Mouse (Mus musculus): ENCODE results near the gene Manbal. TPM values are rescaled to one million over a fixed set of nuclear protein-coding genes. Genes with fewer than 3 reads are reported as not detected.
"Not testable (repeated sequence)": the region's sequence is repeated elsewhere in the genome, so short reads cannot be mapped to it uniquely, and the experiment has no call there.

The Manbal gene
- polyA plus RNA-seq, 1 experiment: 64.5 TPM

DNA sequence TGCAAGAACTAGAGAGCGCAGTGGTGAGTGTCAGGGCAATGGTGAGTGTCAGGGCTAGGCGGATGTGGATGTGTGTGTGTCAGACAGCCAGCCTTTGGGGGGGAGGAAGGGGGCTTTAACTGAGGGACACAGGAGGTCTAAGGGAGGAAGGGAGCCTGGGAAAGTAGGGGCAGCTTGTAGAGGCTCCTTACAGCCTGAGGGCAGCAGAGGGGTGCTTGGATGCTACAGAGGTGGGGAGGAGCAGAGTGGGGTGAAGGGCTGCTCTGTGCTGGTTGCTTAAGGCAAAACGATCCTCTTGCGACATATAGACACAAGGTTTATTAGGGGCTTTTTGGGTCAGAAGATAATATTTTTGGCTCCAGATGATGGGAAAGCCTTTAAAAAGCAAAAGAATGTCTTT is 17.4 kb downstream of the Manbal start:
- peaks cover 19% of the 10 kb centered on the region for H3K36me3 ChIP-seq (ENCODE audit: control insufficient read depth, insufficient read depth)
- H3ac ChIP-seq (ENCODE audit: control insufficient read depth, insufficient read length): no peak overlapping the region
- H3K4me2 ChIP-seq (ENCODE audit: low read depth): no peak overlapping the region
- H3K27me3 ChIP-seq (ENCODE audit: control insufficient read depth, insufficient read depth, insufficient read length): no peaks in the 10 kb centered on the region
- no peak for TF ChIP-seq SRF (IDR thresholded peaks at IDR 0.05; ENCODE audit: control insufficient read depth, insufficient read length, low read depth)
- no peak for TF ChIP-seq MYOD1 (IDR thresholded peaks at IDR 0.05; ENCODE audit: control insufficient read depth in 1 of 3, insufficient read length in 2 of 3, low read depth in 2 of 3)
- TF ChIP-seq E2F4 (IDR thresholded peaks at IDR 0.05; ENCODE audit: insufficient read depth): no peak
- no peak for TF ChIP-seq POLR2A (IDR thresholded peaks at IDR 0.05; ENCODE audit: insufficient read length, low read depth)
- TF ChIP-seq MAX (IDR thresholded peaks at IDR 0.05; ENCODE audit: low read depth): no peak
- TF ChIP-seq REST (IDR thresholded peaks at IDR 0.05; ENCODE audit: insufficient read depth, insufficient read length): no peak
- TF ChIP-seq POLR2AphosphoS2 (IDR thresholded peaks at IDR 0.05; ENCODE audit: insufficient read length, low read depth): no peak
- no peak for TF ChIP-seq MYOG (IDR thresholded peaks at IDR 0.05; ENCODE audit: control insufficient read depth in 1 of 3, insufficient read depth in 1 of 3, insufficient read length in 2 of 3, low read depth in 2 of 3)
- no peak for TF ChIP-seq USF1 (IDR thresholded peaks at IDR 0.05; ENCODE audit: low read depth)
- no peak for TF ChIP-seq TCF3 (IDR thresholded peaks at IDR 0.05; ENCODE audit: insufficient read length, low read depth)
- TF ChIP-seq CEBPB (IDR thresholded peaks at IDR 0.05; ENCODE audit: insufficient read depth, poor library complexity, severe bottlenecking): no peak
- no peak for TF ChIP-seq TCF12 (IDR thresholded peaks at IDR 0.05; ENCODE audit: insufficient read depth, poor library complexity, severe bottlenecking)
- H3K4me3 ChIP-seq: no peak overlapping the region
- peaks cover 12% of the 10 kb centered on the region for H3K79me2 ChIP-seq (ENCODE audit: control insufficient read depth, insufficient read depth)

DNA sequence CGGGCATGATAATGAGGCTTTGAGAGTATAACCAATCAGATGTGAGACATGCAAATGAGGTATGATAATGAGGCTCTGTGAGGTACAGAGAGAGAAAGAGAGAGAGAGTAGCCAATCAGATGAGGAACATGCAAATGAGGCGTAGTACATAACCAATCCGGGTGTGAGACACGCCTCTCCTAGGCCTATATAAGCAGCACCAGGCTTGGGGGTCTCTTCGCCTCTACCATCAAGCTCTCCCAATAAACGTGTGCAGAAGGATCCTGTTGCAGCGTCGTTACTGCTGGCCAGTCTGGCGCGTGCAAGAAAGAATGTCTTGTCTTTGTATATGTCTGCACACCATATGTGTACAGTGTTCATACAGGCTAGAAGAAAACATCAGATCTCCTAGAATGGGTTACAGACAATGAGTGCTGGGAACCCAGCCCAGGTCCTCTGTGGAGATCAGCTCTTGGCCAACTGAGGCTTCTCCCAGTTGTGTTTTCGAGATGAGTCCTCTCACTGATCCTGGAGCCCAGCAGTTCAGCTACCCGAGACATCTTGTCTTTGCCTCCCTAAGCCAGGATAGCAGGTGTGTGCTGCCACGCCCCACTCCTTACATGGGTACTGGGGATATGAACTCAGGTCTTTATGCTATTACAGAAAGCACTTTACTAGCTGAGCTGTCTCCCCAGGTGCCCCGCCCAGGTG is 21.7 kb downstream of the Manbal start:
- H3K79me2 ChIP-seq (ENCODE audit: control insufficient read depth, insufficient read depth); H3K27me3 ChIP-seq (ENCODE audit: control insufficient read depth, insufficient read depth, insufficient read length); H3K4me2 ChIP-seq (ENCODE audit: low read depth); H3K4me3 ChIP-seq; H3K36me3 ChIP-seq (ENCODE audit: control insufficient read depth, insufficient read depth); H3ac ChIP-seq (ENCODE audit: control insufficient read depth, insufficient read length): not testable (repeated sequence)

DNA sequence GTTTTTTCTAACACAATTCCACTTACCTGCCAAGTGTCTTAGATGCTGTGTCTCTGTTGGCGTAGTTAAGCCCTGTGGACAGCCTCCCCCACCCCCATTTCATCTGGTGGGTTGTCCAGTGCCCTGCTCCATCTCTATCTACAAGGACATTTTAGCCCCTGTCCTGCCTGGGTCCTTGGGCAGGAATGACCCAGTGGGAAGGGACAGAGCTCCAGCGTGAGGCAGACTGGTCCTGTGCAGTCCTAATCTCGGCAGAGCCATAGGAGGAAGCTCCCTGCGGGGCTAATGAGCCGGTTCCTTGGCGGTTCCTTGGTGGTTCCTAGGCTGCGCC is 22.2 kb downstream of the Manbal start:
- no peak for TF ChIP-seq TCF12 (IDR thresholded peaks at IDR 0.05; ENCODE audit: insufficient read depth, poor library complexity, severe bottlenecking)
- H3K4me2 ChIP-seq (ENCODE audit: low read depth): no peak overlapping the region
- H3K36me3 ChIP-seq (ENCODE audit: control insufficient read depth, insufficient read depth): peaks cover 3% of the 10 kb centered on the region
- H3ac ChIP-seq (ENCODE audit: control insufficient read depth, insufficient read length): no peak overlapping the region
- H3K79me2 ChIP-seq (ENCODE audit: control insufficient read depth, insufficient read depth): no peaks in the 10 kb centered on the region
- no peak overlapping the region for H3K4me3 ChIP-seq
- H3K27me3 ChIP-seq (ENCODE audit: control insufficient read depth, insufficient read depth, insufficient read length): no peaks in the 10 kb centered on the region

DNA sequence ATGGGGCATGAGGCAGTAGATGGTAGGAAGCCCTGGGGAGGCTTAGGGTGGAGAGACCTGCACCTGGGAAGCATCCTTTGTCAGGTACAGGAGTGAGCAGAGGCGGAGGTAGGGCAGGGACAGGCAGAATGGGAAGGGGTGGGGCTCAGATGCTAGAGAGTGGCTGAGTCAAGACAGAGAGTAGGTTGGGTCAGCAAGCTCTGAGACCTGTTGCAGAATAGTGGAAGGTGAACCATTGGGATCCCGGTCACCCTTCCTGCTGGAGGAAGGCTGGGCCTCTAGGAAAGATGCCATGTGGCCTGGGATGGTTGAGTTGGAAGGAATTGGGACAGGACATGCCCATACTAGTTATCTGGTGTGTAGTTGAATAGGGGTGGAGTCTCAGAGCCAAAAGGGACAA is 24.9 kb downstream of the Manbal start:
- Histone ChIP-seq H3K36me3 (ENCODE audit: control insufficient read depth, insufficient read depth) (no peaks in the 10 kb centered on the region), H3K79me2 (ENCODE audit: control insufficient read depth, insufficient read depth) (no peaks in the 10 kb centered on the region), H3K27me3 (ENCODE audit: control insufficient read depth, insufficient read depth, insufficient read length) (no peaks in the 10 kb centered on the region), H3K4me3 (no peak overlapping the region), H3K4me2 (ENCODE audit: low read depth) (no peak overlapping the region), H3ac (ENCODE audit: control insufficient read depth, insufficient read length) (no peak overlapping the region)
- no peak for TF ChIP-seq POLR2AphosphoS2 (IDR thresholded peaks at IDR 0.05; ENCODE audit: insufficient read length, low read depth)
- no peak for TF ChIP-seq MYOG (IDR thresholded peaks at IDR 0.05; ENCODE audit: control insufficient read depth in 1 of 3, insufficient read depth in 1 of 3, insufficient read length in 2 of 3, low read depth in 2 of 3)
- TF ChIP-seq CEBPB (IDR thresholded peaks at IDR 0.05; ENCODE audit: insufficient read depth, poor library complexity, severe bottlenecking): no peak
- TF ChIP-seq SRF (IDR thresholded peaks at IDR 0.05; ENCODE audit: control insufficient read depth, insufficient read length, low read depth): no peak
- no peak for TF ChIP-seq TCF3 (IDR thresholded peaks at IDR 0.05; ENCODE audit: insufficient read length, low read depth)
- TF ChIP-seq MAX (IDR thresholded peaks at IDR 0.05; ENCODE audit: low read depth): no peak
- no peak for TF ChIP-seq POLR2A (IDR thresholded peaks at IDR 0.05; ENCODE audit: insufficient read length, low read depth)
- no peak for TF ChIP-seq USF1 (IDR thresholded peaks at IDR 0.05; ENCODE audit: low read depth)
- no peak for TF ChIP-seq E2F4 (IDR thresholded peaks at IDR 0.05; ENCODE audit: insufficient read depth)
- TF ChIP-seq MYOD1 (IDR thresholded peaks at IDR 0.05; ENCODE audit: control insufficient read depth in 1 of 3, insufficient read length in 2 of 3, low read depth in 2 of 3): no peak
- TF ChIP-seq REST (IDR thresholded peaks at IDR 0.05; ENCODE audit: insufficient read depth, insufficient read length): no peak
- no peak for TF ChIP-seq TCF12 (IDR thresholded peaks at IDR 0.05; ENCODE audit: insufficient read depth, poor library complexity, severe bottlenecking)

DNA sequence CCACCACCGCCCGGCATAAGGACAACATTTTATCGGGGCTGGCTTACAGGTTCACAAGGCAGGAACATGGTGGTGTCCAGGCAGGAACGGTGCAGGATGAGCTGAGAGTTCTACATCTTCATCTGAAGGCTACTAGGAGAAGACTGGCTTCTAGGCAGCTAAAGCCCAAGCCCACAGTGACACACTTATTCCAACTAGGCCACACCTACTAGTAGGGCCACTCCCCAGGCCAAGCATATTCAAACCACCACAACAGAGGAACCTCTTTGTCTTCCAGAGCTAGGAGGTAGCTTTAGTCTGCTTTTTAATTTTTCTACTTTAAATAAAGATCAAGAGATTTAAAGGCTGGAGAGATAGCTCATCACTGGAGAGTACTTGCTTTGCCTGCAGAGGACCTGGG is 26.2 kb downstream of the Manbal start:
- Histone ChIP-seq H3K4me2 (ENCODE audit: low read depth) (no peak overlapping the region), H3K27me3 (ENCODE audit: control insufficient read depth, insufficient read depth, insufficient read length) (no peaks in the 10 kb centered on the region), H3K79me2 (ENCODE audit: control insufficient read depth, insufficient read depth) (no peaks in the 10 kb centered on the region), H3K4me3 (no peak overlapping the region), H3K36me3 (ENCODE audit: control insufficient read depth, insufficient read depth) (no peaks in the 10 kb centered on the region), H3ac (ENCODE audit: control insufficient read depth, insufficient read length) (no peak overlapping the region)
- TF ChIP-seq E2F4 (IDR thresholded peaks at IDR 0.05; ENCODE audit: insufficient read depth): no peak
- no peak for TF ChIP-seq POLR2A (IDR thresholded peaks at IDR 0.05; ENCODE audit: insufficient read length, low read depth)
- TF ChIP-seq TCF12 (IDR thresholded peaks at IDR 0.05; ENCODE audit: insufficient read depth, poor library complexity, severe bottlenecking): no peak
- TF ChIP-seq MAX (IDR thresholded peaks at IDR 0.05; ENCODE audit: low read depth): no peak
- TF ChIP-seq POLR2AphosphoS2 (IDR thresholded peaks at IDR 0.05; ENCODE audit: insufficient read length, low read depth): no peak
